Mouse (Mus musculus): ENCODE results near the gene Vwa7.
A peak's percentile ranks its signal among the peaks of the same experiment; 100 is the strongest.
"Not testable (repeated sequence)": the region's sequence is repeated elsewhere in the genome, so short reads cannot be mapped to it uniquely, and the experiment has no call there.

The Vwa7 gene

DNA sequence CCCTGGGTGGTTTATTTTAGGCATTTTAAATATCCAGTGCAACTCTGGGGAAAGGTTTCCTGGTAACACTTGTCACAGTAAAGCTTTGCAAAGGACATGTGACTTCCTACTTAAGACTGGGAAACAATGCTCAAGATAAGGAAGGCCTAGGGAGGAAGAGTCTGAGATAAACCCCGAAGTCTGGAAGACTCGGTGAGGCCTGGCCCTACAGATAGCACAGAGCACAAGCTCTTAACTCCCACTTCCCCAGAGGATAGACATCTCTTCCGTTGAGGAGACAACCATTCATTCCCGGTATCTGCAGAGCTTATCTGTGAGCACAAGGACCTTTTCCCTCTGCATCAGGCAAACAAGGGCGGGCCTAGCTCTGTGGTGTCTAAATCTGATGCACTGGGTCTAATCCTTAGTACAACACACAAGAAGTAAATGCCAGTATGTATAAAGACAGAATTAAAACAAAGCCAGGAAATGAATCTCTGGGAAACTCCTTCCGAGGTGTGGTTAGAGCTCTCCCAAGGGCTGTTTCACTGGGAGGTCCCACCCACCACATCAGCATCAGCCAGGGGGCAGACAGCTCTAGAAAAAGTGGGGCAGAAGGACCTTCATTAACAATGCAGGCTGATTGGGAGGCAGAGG, 5.6 kb downstream of the Vwa7 start:
- no peak for DNase-seq (ENCODE audit: low spot score in 2 of 2)

DNA sequence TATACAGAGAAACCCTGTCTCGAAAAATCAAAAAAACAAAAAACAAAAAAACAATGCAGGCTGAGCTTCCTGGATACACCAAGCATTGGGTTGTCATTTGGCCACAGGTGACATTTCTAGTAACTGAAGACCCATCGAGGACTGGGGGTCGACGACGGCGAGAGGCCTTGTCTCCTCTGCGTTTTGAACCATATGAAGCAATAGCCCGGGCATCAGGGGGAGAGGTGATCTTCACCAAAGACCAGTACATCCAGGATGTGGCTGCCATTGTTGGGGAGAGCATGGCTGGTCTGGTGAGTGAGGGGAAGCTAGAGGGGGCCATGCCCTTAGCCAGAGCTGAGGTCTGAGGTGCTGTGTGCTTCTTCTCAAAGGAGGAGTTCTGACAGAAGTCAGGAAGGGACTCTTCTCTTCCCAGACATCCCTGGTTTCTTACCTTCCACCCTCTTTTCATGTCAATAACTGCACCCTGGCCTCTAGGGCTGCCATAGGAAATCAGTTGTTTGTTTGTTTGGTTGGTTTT, 6.2 kb downstream of the Vwa7 start:
- DNase-seq (ENCODE audit: low spot score in 2 of 2), result no peak

DNA sequence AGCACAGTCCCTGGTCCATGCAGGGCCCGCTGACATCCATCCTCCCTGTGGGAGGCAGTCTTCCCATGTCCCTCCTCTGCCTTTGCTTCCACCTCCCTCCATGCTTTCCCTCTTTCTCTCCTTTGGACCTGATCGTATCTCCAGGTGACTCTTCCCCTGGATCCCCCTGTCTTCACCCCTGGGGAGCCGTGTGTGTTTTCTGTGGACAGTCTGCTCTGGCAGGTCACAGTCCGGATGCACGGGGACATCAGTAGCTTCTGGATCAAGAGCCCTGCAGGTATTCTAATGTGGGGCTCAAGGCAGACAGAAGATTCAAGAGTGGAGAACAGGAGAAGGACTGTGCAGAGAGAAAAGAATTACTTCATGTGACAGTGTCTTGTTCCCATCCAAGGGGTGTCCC, 6.8 kb downstream of the Vwa7 start:
- DNase-seq (ENCODE audit: low spot score in 2 of 2), result no peak

DNA sequence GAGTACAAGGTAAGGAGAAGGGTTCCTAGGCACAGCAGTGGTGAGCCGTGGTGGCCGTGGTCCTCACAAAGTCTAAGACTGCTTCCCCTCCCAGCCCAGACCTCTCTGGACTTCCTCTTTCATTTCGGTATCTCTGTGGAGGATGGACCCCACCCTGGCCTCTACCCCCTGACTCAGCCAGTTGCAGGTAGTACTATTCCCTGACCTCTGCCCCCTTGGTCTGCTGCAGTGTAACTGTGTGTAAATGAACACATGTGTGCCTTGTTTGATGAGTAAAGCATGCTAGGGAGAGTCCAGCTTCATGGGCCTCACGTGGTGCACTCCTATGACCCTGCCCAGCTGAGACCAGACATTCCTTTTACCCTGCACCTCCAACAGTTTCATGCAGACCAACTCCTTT, 7.4 kb downstream of the Vwa7 start:
- no peak for DNase-seq (ENCODE audit: low spot score in 2 of 2)

DNA sequence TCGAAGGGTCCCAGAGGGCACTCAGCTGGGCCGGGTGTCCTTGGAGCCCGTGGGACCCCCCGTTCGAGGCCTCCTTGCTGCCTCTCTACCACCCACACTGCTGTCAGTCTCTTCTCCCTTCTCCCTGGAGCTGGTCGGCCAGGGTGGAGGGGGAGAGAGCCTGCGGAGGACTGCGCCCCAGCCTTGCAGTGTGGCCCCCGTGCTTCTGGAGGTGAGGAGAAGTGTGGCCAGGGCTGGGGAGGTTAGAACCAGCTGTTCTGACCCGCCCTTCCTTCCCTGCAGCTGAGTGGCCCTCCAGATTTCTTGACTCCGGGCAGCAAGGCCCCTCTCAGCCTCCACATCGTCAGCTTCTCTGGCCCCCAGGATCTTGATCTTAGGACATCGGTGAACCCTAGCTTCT, 7.9 kb downstream of the Vwa7 start:
- DNase-seq (ENCODE audit: low spot score in 2 of 2), result no peak

DNA sequence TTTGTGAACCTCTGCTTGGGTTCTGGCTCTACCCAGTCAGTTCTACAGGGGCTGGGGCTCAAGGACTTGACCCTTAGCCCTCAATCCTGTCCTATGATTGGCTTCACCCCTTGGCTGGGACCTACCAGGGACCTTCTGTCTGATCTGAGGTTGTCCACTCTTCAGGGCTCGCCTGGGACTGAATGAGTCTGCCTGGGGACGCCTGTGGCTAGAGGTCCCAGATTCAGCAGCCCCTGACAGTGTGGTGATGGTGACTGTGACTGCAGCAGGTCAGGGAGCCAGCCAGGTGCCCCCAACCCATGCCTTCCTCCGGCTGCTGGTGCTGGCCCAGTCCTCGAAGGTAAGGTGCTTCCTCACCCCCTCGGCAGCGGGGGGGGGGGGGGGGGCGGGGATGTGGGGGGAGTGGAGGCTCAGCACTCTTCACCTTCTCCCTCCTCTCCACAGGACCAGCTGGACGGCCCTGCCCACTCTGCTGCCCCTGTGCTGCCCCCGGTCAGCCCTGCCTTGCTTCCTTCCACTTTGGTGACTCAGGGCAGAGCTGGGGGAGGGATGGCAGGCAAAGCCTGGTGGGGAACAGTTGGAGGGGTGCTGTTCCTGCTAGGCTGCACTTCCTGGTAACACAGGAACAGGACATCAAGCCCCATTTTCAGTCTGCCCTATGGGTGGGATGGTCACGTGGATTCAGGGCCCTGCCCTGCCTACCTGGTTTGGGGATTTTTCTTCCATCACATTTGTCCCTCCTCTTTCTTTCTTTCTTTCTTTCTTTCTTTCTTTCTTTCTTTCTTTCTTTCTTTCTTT, 8.5 kb downstream of the Vwa7 start:
- DNase-seq (ENCODE audit: low spot score in 2 of 2), result no peak

DNA sequence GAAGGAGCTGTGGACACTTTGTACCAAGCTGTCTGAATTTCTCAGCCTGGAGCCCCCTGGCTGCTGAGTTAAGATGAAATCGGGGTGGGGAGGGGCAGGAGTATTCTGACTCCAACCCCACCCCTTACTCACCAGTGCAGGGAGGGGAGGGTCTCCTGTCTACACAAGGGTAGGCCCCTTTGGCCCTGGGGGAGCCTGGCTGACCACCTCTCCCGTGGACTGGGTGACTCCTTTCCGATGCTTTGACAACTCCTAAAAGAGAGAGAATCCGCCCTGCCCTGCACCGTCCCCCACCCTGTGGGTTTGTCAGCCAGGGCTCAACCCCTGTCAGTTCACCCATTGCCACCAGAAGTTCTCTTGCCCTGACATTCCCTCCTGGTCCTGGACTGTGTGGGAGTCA, 9.8 kb downstream of the Vwa7 start:
- DNase-seq (ENCODE audit: low spot score in 2 of 2), result no peak

DNA sequence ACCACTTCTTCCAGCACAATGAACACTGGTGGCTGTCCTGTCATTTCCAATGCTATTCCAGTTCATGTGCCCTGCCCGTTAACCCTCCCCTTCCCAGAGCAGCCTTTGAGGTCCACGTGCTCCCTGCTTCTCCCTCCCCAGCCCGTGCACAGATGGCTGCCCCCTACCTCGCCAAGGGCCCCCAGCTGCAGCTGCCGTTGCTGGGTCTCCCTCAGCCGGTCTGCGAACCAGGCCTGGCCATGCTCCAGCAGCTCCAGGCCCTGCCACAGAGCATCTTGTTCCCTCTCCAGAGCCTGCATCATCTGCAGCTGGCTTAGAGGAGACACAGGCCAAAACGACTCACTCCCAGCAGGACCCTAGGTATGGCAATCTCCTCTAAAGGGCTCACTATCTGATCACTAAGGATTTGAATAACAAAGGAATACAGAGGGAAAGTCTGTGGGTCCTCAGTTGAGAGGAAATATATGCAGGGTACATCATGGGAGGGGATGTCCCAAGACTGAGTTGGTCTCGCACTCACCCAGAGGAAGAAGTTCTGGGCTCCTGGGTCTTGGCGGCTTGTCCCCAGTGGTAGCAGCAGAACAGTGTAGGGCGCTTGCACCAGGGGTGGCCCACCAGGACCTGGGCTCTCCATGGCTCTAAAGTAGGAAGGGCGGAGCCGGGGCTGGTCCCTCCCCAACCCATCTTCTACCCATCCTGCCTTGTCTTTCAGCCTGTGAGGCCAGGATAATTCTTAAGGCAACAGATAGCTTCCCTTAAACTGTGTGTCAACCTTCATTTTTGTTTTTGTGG, 11.1 kb downstream of the Vwa7 start, which contains the start of gene Sapcd1:
Gene Sapcd1, minus strand, starts transcription at position 740 of the 792 bp plus-strand sequence.
- no peak for DNase-seq (ENCODE audit: low spot score in 2 of 2)

DNA sequence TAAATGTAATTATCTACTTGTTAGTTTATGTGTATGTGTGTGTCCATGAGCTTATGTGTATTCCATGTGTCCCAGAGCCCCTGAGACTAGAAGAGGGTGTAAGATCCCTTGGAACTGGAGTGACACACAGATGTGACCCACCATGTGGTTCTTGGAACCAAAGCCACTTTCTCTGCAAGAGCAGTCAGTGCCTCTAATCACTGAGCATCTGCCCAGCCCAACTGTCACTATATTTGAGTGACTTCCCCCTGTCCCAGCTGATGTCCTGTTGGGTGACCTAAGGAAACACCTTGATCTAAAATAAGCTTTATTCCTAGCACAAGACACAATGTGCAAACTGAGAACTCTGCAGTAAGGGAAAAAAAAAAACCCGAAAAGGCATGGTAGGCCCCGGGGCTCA, 11.9 kb downstream of the Vwa7 start:
- no peak for DNase-seq (ENCODE audit: low spot score in 2 of 2)

DNA sequence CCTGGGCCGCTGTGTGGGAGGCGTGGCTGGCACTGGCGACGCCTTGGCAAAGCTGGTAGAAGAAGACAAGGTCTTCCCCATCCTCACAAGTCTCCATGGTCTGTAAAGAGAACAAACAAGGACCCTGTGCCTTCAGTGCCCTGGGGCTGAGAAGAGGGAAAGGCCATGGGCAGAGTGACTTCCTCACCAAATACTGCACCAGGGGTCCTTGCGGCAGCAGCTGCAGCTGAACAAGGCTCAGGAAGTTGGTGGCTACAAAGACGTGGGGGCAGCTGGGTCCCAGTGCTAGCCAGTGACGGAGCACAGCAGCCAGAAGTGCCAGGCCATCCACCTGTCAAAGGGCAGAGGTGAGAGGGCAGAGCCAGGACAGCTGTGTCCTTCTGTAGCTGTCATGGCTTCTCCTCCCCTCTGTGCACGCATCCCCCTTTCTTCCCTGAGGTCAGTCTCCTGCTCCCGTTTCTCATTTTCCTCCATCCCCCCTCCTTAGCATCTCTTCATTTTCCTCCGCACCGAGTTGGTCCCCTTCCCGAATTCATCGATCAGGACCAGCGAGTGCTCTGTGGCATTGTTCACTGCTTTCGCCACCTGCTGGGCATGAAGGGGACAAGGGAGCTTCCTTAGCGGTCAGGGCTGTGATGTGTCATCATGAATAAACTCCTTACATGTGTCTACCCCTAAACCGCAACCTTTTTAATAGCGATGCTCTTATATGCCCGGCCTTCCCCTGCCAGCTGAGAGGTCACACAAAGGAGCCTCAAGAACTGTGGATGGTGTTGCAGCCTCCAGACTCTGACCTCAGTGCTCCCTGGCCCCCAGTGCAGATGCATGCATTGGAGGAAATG, 13.5 kb downstream of the Vwa7 start:
- peak; percentile 55 to 67 for DNase-seq (ENCODE audit: low spot score in 2 of 2)

DNA sequence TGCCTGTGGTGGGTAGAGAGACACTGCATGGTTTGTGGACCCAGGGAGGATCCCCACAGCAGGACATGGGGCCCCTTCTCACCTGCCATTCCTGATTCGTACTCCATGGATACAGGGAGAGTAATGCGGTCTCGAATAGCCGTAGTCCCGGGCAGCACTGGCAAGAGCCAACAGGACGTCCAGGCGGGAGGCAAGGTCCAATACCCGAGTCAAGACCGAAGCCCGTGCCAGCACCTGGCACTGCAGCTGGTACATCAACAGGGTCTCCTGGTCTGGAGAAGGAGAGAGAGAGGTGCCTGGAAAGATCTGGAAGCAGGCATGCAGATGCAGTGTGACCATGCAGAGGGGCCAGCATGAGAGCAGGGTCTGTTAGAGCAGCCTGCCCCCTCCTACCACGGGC, 14.9 kb downstream of the Vwa7 start:
- DNase-seq (ENCODE audit: low spot score in 2 of 2), result no peak

DNA sequence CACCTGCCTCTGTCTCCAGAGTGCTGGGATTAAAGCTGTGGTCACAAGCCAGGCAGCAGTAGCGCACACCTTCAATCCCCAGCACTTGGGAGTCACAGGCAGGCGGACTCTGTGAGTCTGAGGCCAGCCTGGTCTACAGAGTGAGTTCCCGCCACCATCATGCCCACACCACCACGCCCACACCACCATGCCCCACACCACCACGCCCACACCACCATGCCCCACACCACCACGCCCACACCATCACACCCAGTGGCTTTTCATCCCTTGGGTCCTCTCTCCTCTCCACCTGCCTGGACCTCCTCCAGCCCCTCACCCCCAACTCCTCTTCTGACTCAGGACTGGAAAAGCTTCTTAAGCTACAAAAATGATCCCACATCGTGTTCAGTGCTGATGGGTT, 15.5 kb downstream of the Vwa7 start:
- no peak for DNase-seq (ENCODE audit: low spot score in 2 of 2)

DNA sequence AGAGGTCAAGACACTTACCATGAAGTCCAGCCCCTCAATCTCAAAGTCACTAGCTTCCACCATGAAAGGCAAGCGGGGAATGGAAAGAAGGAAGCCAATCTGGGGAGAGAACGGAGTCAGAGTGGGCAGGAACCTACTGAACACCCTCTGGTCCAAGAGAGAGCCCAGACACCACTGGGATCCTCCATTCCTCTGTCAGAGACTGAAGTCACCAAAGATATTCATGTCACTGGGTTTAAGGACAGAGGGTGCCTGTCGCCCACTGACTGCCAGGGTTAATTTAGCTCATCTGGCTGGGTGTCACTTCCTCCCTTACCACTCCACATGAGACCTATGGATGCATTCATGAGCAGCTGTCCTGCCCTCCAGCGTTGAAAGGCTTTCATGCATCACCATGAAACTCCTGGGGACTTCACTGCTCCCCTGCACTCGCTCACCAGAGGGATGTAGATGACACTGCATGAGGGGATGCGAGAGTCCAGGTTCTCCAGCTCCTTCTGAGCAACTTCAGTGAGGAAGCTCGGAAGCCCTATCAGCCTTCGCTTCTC, 16.0 kb downstream of the Vwa7 start:
- DNase-seq (ENCODE audit: low spot score in 2 of 2), result no peak

DNA sequence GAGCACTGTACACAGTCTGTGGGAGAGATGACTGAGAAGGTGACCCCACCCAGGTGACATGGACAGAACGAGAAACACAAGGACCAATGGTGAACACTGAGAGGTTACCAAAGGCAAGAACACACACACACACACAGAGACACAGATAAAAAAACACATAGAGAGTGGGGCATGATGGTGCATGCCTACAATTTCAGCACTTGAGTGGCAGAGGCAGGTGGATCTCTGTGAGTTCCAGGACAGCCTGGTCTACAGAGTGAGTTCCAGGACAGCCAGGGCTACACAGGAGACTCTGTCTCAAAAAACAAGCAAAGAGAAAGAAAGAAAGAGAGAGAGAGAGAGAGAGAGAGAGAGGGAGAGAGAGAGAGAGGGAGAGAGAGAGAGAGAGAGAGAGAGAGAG, 17.3 kb downstream of the Vwa7 start:
- DNase-seq (ENCODE audit: low spot score in 2 of 2), result not testable (repeated sequence)

DNA sequence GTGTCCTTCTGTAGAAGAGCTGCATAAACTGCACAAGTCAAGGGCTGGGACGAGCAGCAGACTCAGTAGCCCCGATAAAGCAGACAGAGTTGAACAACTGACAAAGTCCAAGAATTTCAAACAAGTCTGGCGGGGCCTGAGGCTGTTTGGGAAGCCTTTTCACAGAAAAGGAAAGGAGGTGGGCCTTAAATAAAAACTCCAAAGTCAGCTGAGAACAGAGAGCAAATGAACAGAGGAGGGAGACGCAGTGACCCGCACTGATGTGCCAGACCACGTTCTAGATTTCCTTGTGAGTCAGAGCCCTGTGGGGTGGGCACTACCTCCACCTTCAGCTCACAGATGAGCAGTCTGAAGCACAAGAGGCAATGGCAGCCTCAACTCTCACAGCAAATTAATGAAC, 18.5 kb downstream of the Vwa7 start:
- DNase-seq (ENCODE audit: low spot score in 2 of 2), result no peak

DNA sequence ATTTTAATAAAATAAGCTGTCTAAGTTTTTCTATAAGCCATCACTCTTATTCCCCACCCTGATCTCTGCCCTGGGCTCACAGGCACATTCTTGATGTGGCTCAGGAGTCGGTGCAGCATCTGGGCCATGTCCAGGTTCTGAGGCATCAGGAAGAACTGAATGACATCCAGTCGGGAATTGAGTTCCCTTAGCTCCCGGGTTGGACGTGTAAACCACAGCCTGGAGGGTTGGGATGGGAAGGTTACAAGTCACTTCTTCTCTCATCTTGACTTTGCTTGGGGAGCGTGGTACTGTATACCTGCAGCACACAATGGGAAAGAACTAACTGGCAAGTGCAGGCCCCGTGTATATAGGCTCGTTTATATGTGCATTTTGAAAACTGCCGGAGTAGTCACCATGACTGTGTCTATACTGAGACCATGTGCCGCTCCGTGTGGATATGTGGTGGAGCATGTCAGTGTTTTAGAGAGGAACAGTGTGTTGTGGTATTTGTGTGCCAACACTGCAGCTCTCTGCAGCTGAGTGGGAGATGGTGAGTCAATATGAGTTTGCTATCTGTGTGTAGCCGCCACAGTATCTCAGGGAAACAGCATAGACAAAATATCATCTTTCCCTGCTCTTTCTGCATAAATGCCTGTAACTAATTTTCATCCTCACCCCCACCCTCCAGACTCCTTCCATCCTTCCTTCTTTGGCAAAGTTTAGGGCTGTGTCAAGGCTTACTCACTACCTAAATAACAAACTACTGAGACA, 22.9 kb downstream of the Vwa7 start:
- no peak for DNase-seq (ENCODE audit: low spot score in 2 of 2)

DNA sequence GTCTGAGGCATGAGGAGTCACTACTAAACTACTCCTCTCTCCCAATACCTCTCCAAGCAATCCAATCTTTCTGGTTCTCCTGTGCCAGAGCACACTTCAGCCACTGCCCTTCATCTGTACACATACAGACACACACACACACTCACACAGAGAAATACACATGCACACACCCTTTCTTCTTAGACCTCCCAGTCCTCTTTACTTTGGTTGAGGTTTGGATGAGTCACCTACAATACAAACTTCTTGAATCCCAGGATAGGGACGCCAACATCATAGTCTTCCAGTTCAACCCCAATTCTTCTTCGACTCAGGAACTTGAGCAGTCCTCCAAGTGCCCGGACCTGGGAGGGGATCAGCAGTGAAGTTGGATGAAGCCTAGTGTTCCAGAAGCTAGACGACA, 27.4 kb downstream of the Vwa7 start:
- no peak for DNase-seq (ENCODE audit: low spot score in 2 of 2)

DNA sequence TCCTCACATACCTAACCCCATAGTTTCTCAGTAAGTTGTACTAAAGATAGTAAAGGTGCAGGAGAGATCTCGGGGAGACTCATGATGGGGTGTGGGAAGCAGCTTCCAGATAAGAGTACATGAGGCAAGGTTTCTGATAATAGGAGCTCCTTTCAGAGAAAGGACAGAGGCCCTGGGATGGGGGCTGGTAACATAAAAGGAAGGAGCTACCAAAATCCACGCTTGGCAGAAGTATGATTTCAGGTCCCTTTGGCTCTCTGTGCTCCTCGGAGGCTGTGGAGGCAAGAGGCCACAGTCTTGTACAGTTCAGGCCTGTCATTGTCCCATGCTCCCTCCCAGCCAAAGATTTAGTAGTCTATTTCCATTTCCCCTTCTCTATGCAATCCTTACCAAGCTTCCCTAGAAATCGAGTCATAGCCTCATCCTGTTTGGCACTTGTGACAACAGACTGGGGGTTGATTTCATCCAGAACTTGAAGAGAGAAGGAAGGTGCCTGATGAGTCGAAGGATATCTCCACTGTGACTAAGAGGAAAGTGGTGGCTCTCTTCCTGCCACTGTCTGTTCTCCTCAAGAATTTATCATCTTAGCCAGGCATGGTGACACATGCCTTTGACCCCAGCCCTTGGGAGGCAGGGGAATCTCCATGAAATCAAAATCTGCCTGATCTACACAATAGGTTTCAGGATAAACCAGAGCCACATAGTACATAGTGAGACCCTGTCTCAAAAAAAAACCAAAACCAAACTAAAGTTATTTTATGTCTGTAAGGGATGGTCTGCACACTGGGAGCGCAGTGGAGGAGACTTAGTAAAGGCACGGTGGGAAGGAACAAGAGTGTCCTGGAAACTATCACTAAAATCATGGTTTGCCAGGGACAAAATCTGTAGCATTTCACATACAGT, 28.8 kb downstream of the Vwa7 start:
- DNase-seq (ENCODE audit: low spot score in 2 of 2), result no peak
